Mouse (Mus musculus): Measurements from ENCODE around the gene Slc2a12.

DNA sequence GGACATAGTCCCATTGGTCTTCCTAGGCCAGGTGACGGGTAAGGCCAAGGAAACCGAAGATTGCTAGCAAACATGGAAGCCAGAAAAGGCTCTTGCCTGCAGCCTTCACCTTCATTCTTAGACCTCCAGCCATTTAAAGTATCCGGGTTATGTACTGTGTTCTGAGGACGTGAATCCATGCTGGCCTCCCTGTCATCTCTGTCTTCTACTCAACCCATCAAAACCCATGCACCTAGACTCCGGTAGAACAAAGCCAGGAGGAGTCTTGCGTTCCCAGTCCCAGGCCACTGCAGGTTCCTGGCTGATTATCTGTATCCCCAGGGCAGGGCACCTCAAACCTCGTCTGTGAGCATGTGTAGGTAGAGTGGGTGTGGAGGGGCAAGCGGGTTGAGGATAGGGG is 30.3 kb upstream of the Slc2a12 start:
- TF ChIP-seq CTCF (IDR thresholded peaks at IDR 0.05; ENCODE audit: control insufficient read depth, insufficient read depth, insufficient replicate concordance, low read depth, low read length) (no peak), POLR2A (IDR thresholded peaks at IDR 0.05; ENCODE audit: control insufficient read depth, low read depth, low read length) (no peak)

Measured in testis, adult 2 months (tissue).